Mouse (Mus musculus) telencephalon, adult 2 months (tissue): ENCODE results near the gene Sapcd1.

Experiments
- DNase-seq: peaks from one replicate; pipeline ENCODE4 v3.0.0-alpha.2; 2011; ENCODE audit warnings: low read depth, low spot score

Sapcd1 gene

DNA sequence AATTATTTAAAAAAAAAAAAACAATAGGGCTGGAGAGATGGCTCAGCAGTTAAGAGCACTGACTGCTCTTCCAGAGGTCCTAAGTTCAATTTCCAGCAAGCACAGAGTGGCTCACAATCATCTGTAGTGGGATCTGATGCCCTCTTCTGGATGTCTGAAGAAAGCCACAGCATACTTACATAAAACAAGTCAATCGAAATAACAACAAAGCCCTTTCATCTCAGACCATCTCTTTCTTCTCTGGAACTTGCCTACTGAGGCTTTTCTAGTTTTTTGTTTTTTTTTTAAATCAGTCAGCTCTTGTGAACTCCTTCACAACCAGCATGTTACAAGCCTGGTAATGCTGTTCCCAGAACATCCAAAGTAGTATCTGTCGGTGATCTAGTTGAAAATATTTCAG lies 47.2 kb downstream of the Sapcd1 start:
- no peak for DNase-seq

DNA sequence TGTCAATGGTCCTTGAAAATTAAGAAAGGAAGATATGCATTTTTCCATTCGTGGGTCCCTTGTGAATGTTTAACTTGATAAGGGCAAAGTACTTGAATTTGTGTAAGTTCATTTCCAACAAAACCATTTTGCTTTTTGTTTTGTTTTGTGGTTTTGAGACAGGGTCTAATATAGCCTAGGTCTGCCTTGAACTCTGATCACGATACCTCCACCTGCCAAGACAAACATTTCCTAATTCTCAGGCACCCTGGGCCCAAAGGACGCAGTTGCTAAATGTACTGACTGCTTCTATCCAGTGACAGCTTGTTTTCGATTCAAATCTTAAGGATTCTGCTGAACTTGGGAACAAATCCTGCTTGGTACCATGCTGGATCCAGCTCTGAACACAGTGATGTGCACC lies 48.2 kb downstream of the Sapcd1 start:
- DNase-seq: no peak

DNA sequence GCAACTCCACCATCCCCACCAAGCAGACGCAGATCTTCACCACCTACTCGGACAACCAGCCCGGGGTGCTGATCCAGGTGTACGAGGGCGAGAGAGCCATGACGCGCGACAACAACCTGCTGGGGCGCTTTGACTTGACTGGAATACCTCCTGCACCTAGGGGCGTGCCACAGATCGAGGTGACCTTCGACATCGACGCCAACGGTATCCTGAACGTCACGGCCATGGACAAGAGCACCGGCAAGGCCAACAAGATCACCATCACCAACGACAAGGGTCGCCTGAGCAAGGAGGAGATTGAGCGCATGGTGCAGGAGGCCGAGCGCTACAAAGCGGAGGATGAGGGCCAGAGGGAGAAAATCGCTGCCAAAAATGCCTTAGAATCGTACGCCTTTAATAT lies 49.6 kb downstream of the Sapcd1 start:
- no peak for DNase-seq

DNA sequence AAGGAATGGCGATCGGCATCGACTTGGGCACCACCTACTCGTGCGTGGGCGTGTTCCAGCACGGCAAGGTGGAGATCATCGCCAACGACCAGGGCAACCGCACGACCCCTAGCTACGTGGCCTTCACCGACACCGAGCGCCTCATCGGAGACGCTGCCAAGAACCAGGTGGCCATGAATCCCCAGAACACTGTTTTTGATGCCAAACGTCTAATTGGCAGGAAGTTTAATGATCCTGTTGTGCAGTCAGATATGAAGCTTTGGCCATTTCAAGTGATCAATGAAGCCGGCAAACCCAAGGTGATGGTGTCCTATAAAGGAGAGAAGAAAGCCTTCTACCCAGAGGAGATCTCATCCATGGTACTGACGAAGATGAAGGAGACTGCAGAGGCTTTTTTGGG lies 50.8 kb downstream of the Sapcd1 start:
- no peak for DNase-seq
